Mouse (Mus musculus) kidney, postnatal 0 days (tissue): ENCODE data around the gene Ppox. TPM values are rescaled to one million over a fixed set of nuclear protein-coding genes. Genes with fewer than 3 reads are reported as not detected.

Experiments used
- ATAC-seq: fragments of 200-750 bp; cut with Nextera tagmentation; replicated peaks from 2 replicates; pipeline ENCODE4 v1.8.0; 2017; ENCODE audit warnings: low read depth, moderate number of reproducible peaks, moderate TSS enrichment, moderate library complexity; ENCODE audit not compliant: low FRiP score
- DNase-seq: peaks from one replicate; pipeline ENCODE4 v3.0.0-alpha.2; 2016; ENCODE audit warnings: low spot score
- H3K27ac ChIP-seq: fragments of 300-500 bp; sonication (generic); 2 replicates; pipeline ENCODE4 v1.5.1; 2014; ENCODE audit warnings: mild to moderate bottlenecking
- H3K27me3 ChIP-seq: fragments of 300-500 bp; sonication (generic); 2 replicates; pipeline ENCODE4 v1.6.1; 2014; ENCODE audit warnings: low read length, mixed read lengths; ENCODE audit not compliant: insufficient read depth
- H3K36me3 ChIP-seq: fragments of 300-500 bp; sonication (generic); 2 replicates; pipeline ENCODE4 v1.6.1; 2014; ENCODE audit warnings: low read length, mixed read lengths; ENCODE audit not compliant: insufficient read depth
- H3K4me1 ChIP-seq: fragments of 300-500 bp; sonication (generic); replicated peaks from 2 replicates; pipeline ENCODE4 v1.6.1; 2014; ENCODE audit warnings: antibody characterized with exemption, low read length, mixed read lengths; ENCODE audit not compliant: insufficient read depth
- H3K4me2 ChIP-seq: fragments of 300-500 bp; sonication (generic); 2 replicates; pipeline ENCODE4 v1.6.1; 2014; ENCODE audit warnings: mild to moderate bottlenecking, low read length, moderate library complexity, mixed read lengths
- H3K4me3 ChIP-seq: fragments of 300-500 bp; sonication (generic); replicated peaks from 2 replicates; pipeline ENCODE4 v1.5.1; 2014; ENCODE audit warnings: low read depth, low read length
- H3K9ac ChIP-seq: fragments of 300-500 bp; sonication (generic); 2 replicates; pipeline ENCODE4 v1.6.1; 2014; ENCODE audit warnings: low read depth, low read length
- H3K9me3 ChIP-seq: fragments of 300-500 bp; sonication (generic); replicated peaks from 2 replicates; pipeline ENCODE4 v1.6.1; 2016; ENCODE audit warnings: low read length, inconsistent platforms, mixed read lengths
- CTCF ChIP-seq: IDR thresholded peaks from 2 replicates; pipeline ENCODE4 v1.5.1; 2016; ENCODE audit warnings: antibody characterized with exemption, low read depth, mild to moderate bottlenecking, moderate library complexity
- WGBS: fragments of 180-500 bp; shearing (Covaris S2); extraction: QIAGEN DNeasy Blood & Tissue Kit; methylation state at CpG from one replicate; pipeline ENCODE4 v1.1.7; 2014; 5-methylcytosine and 5-hydroxymethylcytosine counted together
- polyA plus RNA-seq: library from polyadenylated mRNA; unstranded; fragments of >200 nt; fragmentation: Nextera tagmentation; extraction: Ambion mirVana; gene quantifications from 2 replicates; pipeline ENCODE4 v1.2.1, GENCODE M21; 2015

Ppox gene
- polyA plus RNA-seq, 1 experiment from 2014 or later, result 46.4 TPM

DNA sequence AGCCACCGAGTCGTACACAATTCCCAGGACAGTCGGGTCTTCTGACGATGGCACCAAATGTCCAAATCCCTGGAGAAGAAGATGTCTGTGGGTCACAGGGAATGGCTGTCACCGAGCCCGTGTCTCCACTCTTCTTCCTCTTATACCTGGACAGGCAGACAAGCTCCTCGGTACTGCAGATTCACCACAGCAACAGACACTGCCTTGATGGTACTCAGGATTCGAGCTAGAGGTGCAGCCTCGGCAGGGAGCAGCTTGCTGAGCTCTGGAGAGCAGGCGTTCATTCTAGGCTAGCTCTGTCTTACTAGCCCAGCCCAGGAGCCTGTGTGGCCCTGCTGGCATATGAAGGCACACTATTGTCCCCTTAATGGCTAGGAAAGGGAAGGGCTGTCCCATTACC is 3.2 kb downstream of the Ppox start:
- H3K4me2 ChIP-seq, result no peak overlapping the region
- no peak overlapping the region for H3K27ac ChIP-seq
- no peaks in the 10 kb centered on the region for H3K27me3 ChIP-seq
- H3K36me3 ChIP-seq, result peaks cover 47% of the 10 kb centered on the region
- peaks cover 6% of the 10 kb centered on the region; the same call in 1 of the 2 replicates for H3K4me1 ChIP-seq
- ATAC-seq (no peak), DNase-seq (no peak)
- H3K9ac ChIP-seq, result no peak overlapping the region
- TF ChIP-seq CTCF, result no peak
- H3K9me3 ChIP-seq, result no peaks in the 10 kb centered on the region
- WGBS, result 84% methylated on average over 10 of the region's 10 CpGs
- H3K4me3 ChIP-seq, result no peak overlapping the region

DNA sequence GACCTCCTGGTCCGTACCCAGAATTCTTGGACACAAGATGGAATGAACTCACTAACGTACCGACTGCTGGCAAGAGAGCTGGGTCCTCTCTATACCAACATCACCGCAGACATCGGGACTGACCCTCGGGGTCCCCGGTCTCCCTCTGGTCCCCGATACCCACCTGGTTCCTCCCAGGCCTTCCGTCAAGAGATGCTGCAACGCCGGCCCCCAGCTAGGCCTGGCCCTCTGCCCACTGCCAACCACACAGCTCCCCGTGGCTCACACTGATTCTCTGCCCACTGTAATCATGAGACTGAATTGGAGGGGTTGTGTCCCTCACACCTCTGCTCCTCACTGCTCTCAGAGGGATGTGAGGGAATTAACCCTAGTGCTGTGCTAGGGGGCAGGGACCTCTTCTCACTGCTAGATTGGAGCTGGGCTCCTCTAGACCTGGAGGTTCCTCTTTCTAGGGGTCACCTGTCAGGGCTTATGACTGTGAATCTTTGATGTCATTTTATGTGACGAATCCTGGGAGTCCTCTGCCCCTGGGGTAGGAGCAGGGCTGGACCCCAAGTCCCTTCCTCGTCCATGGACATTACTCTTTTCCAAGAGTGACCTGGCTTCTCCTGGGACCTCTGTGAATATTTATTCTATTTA is 4.8 kb downstream of the Ppox start:
- H3K9ac ChIP-seq, result no peak overlapping the region
- no peak overlapping the region for H3K4me3 ChIP-seq
- WGBS, result 86% methylated on average over 14 of the region's 14 CpGs
- ATAC-seq, result no peak
- no peaks in the 10 kb centered on the region for H3K9me3 ChIP-seq
- H3K27ac ChIP-seq, result no peak overlapping the region
- no peaks in the 10 kb centered on the region for H3K27me3 ChIP-seq
- no peak overlapping the region for H3K4me2 ChIP-seq
- H3K36me3 ChIP-seq, result peaks cover 47% of the 10 kb centered on the region
- peaks cover 12% of the 10 kb centered on the region for H3K4me1 ChIP-seq
- DNase-seq, result no peak
- no peak for TF ChIP-seq CTCF

DNA sequence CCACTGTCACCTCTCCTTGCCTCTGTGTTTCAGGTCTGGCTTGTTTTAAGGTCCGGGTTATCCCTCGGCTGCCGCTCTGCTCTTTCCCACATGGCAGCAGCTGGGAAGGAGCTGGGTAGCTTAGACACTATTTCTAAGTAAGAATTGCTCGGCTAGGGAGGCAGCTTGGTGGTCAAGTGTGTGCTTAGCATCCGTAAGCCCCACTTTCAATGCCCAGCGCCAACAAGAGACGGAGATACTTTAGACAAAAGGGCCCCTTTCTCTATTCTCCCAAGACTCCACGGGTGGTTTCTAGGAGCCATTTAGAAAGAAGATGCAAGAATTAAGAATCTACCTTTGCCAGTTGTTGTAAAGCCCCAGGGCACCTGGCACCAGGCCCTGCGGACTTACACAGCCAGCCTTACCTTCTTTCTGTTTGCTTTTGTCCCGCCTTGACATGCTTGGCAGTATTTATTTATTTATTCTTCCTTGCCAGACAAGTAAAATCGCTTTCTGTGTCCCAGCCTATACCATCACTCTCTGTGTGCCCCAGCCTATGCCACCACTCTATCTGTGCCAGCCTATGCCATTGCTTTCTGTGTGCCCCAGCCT is 5.7 kb downstream of the Ppox start:
- ATAC-seq (no peak), DNase-seq (no peak)
- Histone ChIP-seq H3K4me3 (no peak overlapping the region), H3K4me1 (peaks cover 18% of the 10 kb centered on the region), H3K9me3 (no peaks in the 10 kb centered on the region), H3K9ac (no peak overlapping the region), H3K4me2 (no peak overlapping the region), H3K27me3 (no peaks in the 10 kb centered on the region), H3K36me3 (peaks cover 47% of the 10 kb centered on the region), H3K27ac (no peak overlapping the region)
- no peak for TF ChIP-seq CTCF
- 84% methylated on average over 11 of the region's 11 CpGs for WGBS

DNA sequence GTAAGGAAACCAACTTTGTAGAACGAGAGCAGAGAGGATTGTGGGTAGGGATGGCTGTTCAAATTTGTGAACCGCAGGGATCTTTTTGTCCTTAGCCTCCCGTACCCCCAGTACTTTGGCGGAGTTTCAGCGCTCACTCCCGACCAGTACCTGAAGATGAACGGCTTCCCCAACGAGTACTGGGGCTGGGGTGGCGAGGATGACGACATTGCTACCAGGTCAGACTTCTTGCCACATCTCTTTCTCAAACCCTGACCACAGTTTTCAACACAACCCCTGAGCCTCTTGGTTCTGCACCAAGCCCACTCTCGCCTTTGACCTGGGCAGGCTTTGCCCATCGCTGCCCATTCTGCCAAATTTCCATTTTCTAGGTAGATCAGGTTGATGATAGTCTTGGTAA is 6.8 kb downstream of the Ppox start:
- peaks cover 12% of the 10 kb centered on the region; the same call in 1 of the 2 replicates for H3K4me1 ChIP-seq
- peaks cover 47% of the 10 kb centered on the region for H3K36me3 ChIP-seq
- no peak for ATAC-seq
- H3K27me3 ChIP-seq, result no peaks in the 10 kb centered on the region
- H3K4me3 ChIP-seq, result no peak overlapping the region
- no peak overlapping the region for H3K4me2 ChIP-seq
- no peak overlapping the region for H3K9ac ChIP-seq
- H3K27ac ChIP-seq, result no peak overlapping the region
- 88% methylated on average over 12 of the region's 12 CpGs for WGBS
- no peak for DNase-seq
- H3K9me3 ChIP-seq, result no peaks in the 10 kb centered on the region
- no peak for TF ChIP-seq CTCF

DNA sequence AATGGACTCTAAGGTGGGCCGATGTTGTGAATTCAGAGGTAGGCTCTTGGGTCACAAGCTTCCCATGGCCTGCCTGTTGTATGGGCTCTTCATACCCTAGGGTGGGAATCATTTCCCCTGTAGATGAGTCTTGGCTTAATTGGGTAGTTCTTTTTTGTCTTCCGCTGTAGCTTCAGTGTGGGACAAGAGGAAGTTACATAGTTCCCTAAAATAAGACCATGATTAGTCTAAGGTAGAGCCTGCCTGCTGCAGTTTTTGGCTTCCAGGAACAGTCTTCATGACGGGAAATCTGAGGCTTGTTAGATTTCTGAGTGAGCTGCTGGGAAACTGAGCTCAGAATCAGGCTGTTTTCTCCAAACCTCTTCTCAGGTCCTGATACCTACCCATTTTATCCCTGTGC is 8.9 kb downstream of the Ppox start:
- WGBS, result 88% methylated on average over 3 of the region's 3 CpGs
- peaks cover 12% of the 10 kb centered on the region; the same call in 1 of the 2 replicates for H3K4me1 ChIP-seq
- H3K4me3 ChIP-seq, result no peak overlapping the region
- ATAC-seq (no peak), DNase-seq (no peak)
- H3K9me3 ChIP-seq, result no peaks in the 10 kb centered on the region
- no peak for TF ChIP-seq CTCF
- H3K4me2 ChIP-seq, result no peak overlapping the region
- no peak overlapping the region for H3K27ac ChIP-seq
- H3K27me3 ChIP-seq, result no peaks in the 10 kb centered on the region
- no peak overlapping the region for H3K9ac ChIP-seq
- H3K36me3 ChIP-seq, result peaks cover 35% of the 10 kb centered on the region

DNA sequence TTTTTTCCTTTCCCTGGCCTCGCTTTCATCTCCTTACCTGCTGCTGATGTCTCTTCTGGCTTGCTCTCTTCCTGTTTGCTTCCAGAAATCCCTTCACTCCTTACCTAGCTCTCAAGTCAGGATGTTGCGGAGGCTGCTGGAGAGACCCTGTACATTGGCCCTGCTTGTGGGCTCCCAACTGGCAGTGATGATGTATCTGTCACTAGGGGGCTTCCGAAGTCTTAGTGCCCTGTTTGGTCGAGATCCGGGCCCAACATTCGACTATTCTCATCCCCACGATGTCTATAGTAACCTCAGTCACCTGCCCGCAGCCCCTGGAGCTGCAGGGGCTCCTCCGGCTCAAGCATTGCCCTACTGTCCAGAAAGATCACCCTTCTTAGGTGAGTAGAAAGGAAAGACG is 9.4 kb downstream of the Ppox start:
- H3K27me3 ChIP-seq, result no peaks in the 10 kb centered on the region
- peak overlapping the region; percentile 83 for H3K4me2 ChIP-seq
- H3K9ac ChIP-seq, result 0 out of 2 replicates have a peak overlapping the region, but pooled peaks have one; percentile 64
- H3K9me3 ChIP-seq, result no peaks in the 10 kb centered on the region
- H3K36me3 ChIP-seq, result peaks cover 30% of the 10 kb centered on the region
- 0 out of 2 replicates have a peak overlapping the region, but pooled peaks have one; percentile 64 for H3K4me3 ChIP-seq
- peaks cover 12% of the 10 kb centered on the region; the same call in 1 of the 2 replicates for H3K4me1 ChIP-seq
- TF ChIP-seq CTCF, result no peak
- 68% methylated on average over 10 of the region's 10 CpGs for WGBS
- H3K27ac ChIP-seq, result peak overlapping the region; percentile 63; the same call in 1 of the 2 replicates
- DNase-seq (no peak), ATAC-seq (no peak)
